Mouse (Mus musculus): Measurements from ENCODE around the gene Ablim1. TPM values are rescaled to one million over a fixed set of nuclear protein-coding genes. Genes with fewer than 3 reads are reported as not detected.

The Ablim1 gene
- polyA plus RNA-seq, 1 experiment = 110 TPM

- TF ChIP-seq POLR2A (IDR thresholded peaks at IDR 0.05; ENCODE audit: borderline replicate concordance, insufficient read depth, low read length) (no peak), CTCF (IDR thresholded peaks at IDR 0.05; ENCODE audit: borderline replicate concordance, insufficient read depth, low read depth, low read length) (peak; percentile 72)
- DNase-seq = peak; percentile 74 to 81
- Histone ChIP-seq H3K27me3 (ENCODE audit: control insufficient read depth, insufficient read depth, low read length) (no peaks in the 10 kb centered on the region), H3K4me1 (ENCODE audit: control insufficient read depth, insufficient read depth, low read length) (no peaks in the 10 kb centered on the region; the same call in none of the 2 replicates), H3K4me3 (replicated peaks; ENCODE audit: insufficient read depth, low read depth, low read length) (no peak overlapping the region), H3K27ac (ENCODE audit: insufficient read depth, low read length) (no peak overlapping the region)
- WGBS = 23% methylated on average over 7 of the region's 7 CpGs
Observed at GRCm38 (mm10) chr19:57325748-57326300, 11.1 kb upstream of the Ablim1 start.

- TF ChIP-seq CTCF (IDR thresholded peaks at IDR 0.05; ENCODE audit: borderline replicate concordance, insufficient read depth, low read depth, low read length) = no peak
- TF ChIP-seq POLR2A (IDR thresholded peaks at IDR 0.05; ENCODE audit: borderline replicate concordance, insufficient read depth, low read length) = no peak
- H3K4me3 ChIP-seq (replicated peaks; ENCODE audit: insufficient read depth, low read depth, low read length) = no peak overlapping the region
- 81% methylated on average over 8 of the region's 8 CpGs for WGBS
- H3K27ac ChIP-seq (ENCODE audit: insufficient read depth, low read length) = no peak overlapping the region
- no peaks in the 10 kb centered on the region for H3K27me3 ChIP-seq (ENCODE audit: control insufficient read depth, insufficient read depth, low read length)
- no peak for DNase-seq
- H3K4me1 ChIP-seq (ENCODE audit: control insufficient read depth, insufficient read depth, low read length) = no peaks in the 10 kb centered on the region; the same call in none of the 2 replicates
Observed at GRCm38 (mm10) chr19:57323087-57323486, 8.4 kb upstream of the Ablim1 start.

GRCm38 (mm10) chr19:57322491-57322890 is 7.8 kb upstream of the Ablim1 start:
- H3K4me3 ChIP-seq (replicated peaks; ENCODE audit: insufficient read depth, low read depth, low read length) = no peak overlapping the region
- TF ChIP-seq POLR2A (IDR thresholded peaks at IDR 0.05; ENCODE audit: borderline replicate concordance, insufficient read depth, low read length) (no peak), CTCF (IDR thresholded peaks at IDR 0.05; ENCODE audit: borderline replicate concordance, insufficient read depth, low read depth, low read length) (no peak)
- no peaks in the 10 kb centered on the region for H3K27me3 ChIP-seq (ENCODE audit: control insufficient read depth, insufficient read depth, low read length)
- no peak for DNase-seq
- WGBS = 93% methylated on average over 4 of the region's 4 CpGs
- no peak overlapping the region for H3K27ac ChIP-seq (ENCODE audit: insufficient read depth, low read length)
- no peaks in the 10 kb centered on the region; the same call in none of the 2 replicates for H3K4me1 ChIP-seq (ENCODE audit: control insufficient read depth, insufficient read depth, low read length)

GRCm38 (mm10) chr19:57321839-57322238 is 7.1 kb upstream of the Ablim1 start:
- H3K4me3 ChIP-seq (replicated peaks; ENCODE audit: insufficient read depth, low read depth, low read length) = no peak overlapping the region
- TF ChIP-seq POLR2A (IDR thresholded peaks at IDR 0.05; ENCODE audit: borderline replicate concordance, insufficient read depth, low read length) = no peak
- TF ChIP-seq CTCF (IDR thresholded peaks at IDR 0.05; ENCODE audit: borderline replicate concordance, insufficient read depth, low read depth, low read length) = no peak
- no peak for DNase-seq
- H3K27ac ChIP-seq (ENCODE audit: insufficient read depth, low read length) = no peak overlapping the region
- H3K27me3 ChIP-seq (ENCODE audit: control insufficient read depth, insufficient read depth, low read length) = no peaks in the 10 kb centered on the region
- WGBS = 95% methylated on average over 3 of the region's 3 CpGs
- no peaks in the 10 kb centered on the region; the same call in none of the 2 replicates for H3K4me1 ChIP-seq (ENCODE audit: control insufficient read depth, insufficient read depth, low read length)

- H3K27ac ChIP-seq (ENCODE audit: insufficient read depth, low read length) = no peak overlapping the region
- H3K4me1 ChIP-seq (ENCODE audit: control insufficient read depth, insufficient read depth, low read length) = no peaks in the 10 kb centered on the region; the same call in none of the 2 replicates
- WGBS = 83% methylated on average over 9 of the region's 9 CpGs
- H3K27me3 ChIP-seq (ENCODE audit: control insufficient read depth, insufficient read depth, low read length) = no peaks in the 10 kb centered on the region
- no peak for TF ChIP-seq POLR2A (IDR thresholded peaks at IDR 0.05; ENCODE audit: borderline replicate concordance, insufficient read depth, low read length)
- TF ChIP-seq CTCF (IDR thresholded peaks at IDR 0.05; ENCODE audit: borderline replicate concordance, insufficient read depth, low read depth, low read length) = no peak
- DNase-seq = no peak
- H3K4me3 ChIP-seq (replicated peaks; ENCODE audit: insufficient read depth, low read depth, low read length) = no peak overlapping the region
Observed at GRCm38 (mm10) chr19:57320656-57321382, 6.1 kb upstream of the Ablim1 start.

GRCm38 (mm10) chr19:57316597-57316996 is 1.9 kb upstream of the Ablim1 start:
- Histone ChIP-seq H3K27me3 (ENCODE audit: control insufficient read depth, insufficient read depth, low read length) (no peaks in the 10 kb centered on the region), H3K4me3 (replicated peaks; ENCODE audit: insufficient read depth, low read depth, low read length) (no peak overlapping the region), H3K4me1 (ENCODE audit: control insufficient read depth, insufficient read depth, low read length) (peaks cover 4% of the 10 kb centered on the region; the same call in 1 of the 2 replicates), H3K27ac (ENCODE audit: insufficient read depth, low read length) (no peak overlapping the region)
- TF ChIP-seq POLR2A (IDR thresholded peaks at IDR 0.05; ENCODE audit: borderline replicate concordance, insufficient read depth, low read length) (no peak), CTCF (IDR thresholded peaks at IDR 0.05; ENCODE audit: borderline replicate concordance, insufficient read depth, low read depth, low read length) (no peak)
- 89% methylated on average over 3 of the region's 3 CpGs for WGBS
- DNase-seq = no peak

GRCm38 (mm10) chr19:57315013-57315565 is 370 bp upstream of the Ablim1 start:
- Histone ChIP-seq H3K27me3 (ENCODE audit: control insufficient read depth, insufficient read depth, low read length) (no peaks in the 10 kb centered on the region), H3K4me1 (ENCODE audit: control insufficient read depth, insufficient read depth, low read length) (peaks cover 4% of the 10 kb centered on the region; the same call in 1 of the 2 replicates), H3K27ac (ENCODE audit: insufficient read depth, low read length) (peak overlapping the region; percentile 72), H3K4me3 (replicated peaks; ENCODE audit: insufficient read depth, low read depth, low read length) (peak overlapping the region; percentile 59)
- DNase-seq = peak; percentile 38 to 56
- TF ChIP-seq CTCF (IDR thresholded peaks at IDR 0.05; ENCODE audit: borderline replicate concordance, insufficient read depth, low read depth, low read length) (no peak), POLR2A (IDR thresholded peaks at IDR 0.05; ENCODE audit: borderline replicate concordance, insufficient read depth, low read length) (0 out of 2 replicates have a peak, but pooled peaks have one; percentile 6)
- 21% methylated on average over 11 of the region's 11 CpGs for WGBS

Measured in cerebellum, adult 2 months (tissue).